Mouse (Mus musculus): ENCODE data around the gene Adgra3. TPM values are rescaled to one million over a fixed set of nuclear protein-coding genes. Genes with fewer than 3 reads are reported as not detected.

Adgra3 gene
- total and polyA plus RNA-seq, 3 experiments: not detected

GRCm38 (mm10) chr5:49980727-49981126 is 78.1 kb downstream of the Adgra3 start:
- Histone ChIP-seq H3K4me3 (ENCODE audit: control insufficient read depth in 1 of 2, insufficient read depth in 1 of 2, low read depth in 2 of 2, low read length in 2 of 2) (no peak overlapping the region), H3K27me3 (ENCODE audit: control insufficient read depth in 1 of 2, insufficient read depth in 2 of 2, low read length in 2 of 2) (no peaks in the 10 kb centered on the region), H3K9ac (ENCODE audit: control insufficient read depth, low read depth, low read length, poor library complexity, severe bottlenecking) (no peak overlapping the region), H3K9me3 (replicated peaks; ENCODE audit: insufficient read depth, low read length) (no peaks in the 10 kb centered on the region), H3K27ac (ENCODE audit: control insufficient read depth, low read depth, low read length) (no peak overlapping the region), H3K4me1 (ENCODE audit: control insufficient read depth in 1 of 2, insufficient read depth in 2 of 2, low read length in 2 of 2) (no peaks in the 10 kb centered on the region), H3K36me3 (ENCODE audit: control insufficient read depth in 1 of 2, insufficient read depth in 2 of 2, low read length in 2 of 2) (no peaks in the 10 kb centered on the region), H3K79me2 (ENCODE audit: control insufficient read depth, insufficient read depth, low read length, poor library complexity) (no peaks in the 10 kb centered on the region)
- peak; percentile 5 for DNase-seq (ENCODE audit: low read depth, low spot score)
- no peak for TF ChIP-seq POLR2A (IDR thresholded peaks at IDR 0.05; ENCODE audit: control insufficient read depth in 1 of 2, insufficient read depth in 1 of 2, low read depth in 1 of 2, low read length in 2 of 2, poor library complexity in 1 of 2)
- TF ChIP-seq EP300 (IDR thresholded peaks at IDR 0.05; ENCODE audit: low read depth in 1 of 2, low read length in 2 of 2): peak; percentile 17 to 26; a peak in 1 of 4 replicates
- no peak for TF ChIP-seq MAX (IDR thresholded peaks at IDR 0.05; ENCODE audit: low read length)
- no peak for TF ChIP-seq ZKSCAN1 (IDR thresholded peaks at IDR 0.05; ENCODE audit: low read depth, low read length)
- no peak for TF ChIP-seq POLR2AphosphoS5 (IDR thresholded peaks at IDR 0.05; ENCODE audit: borderline replicate concordance, low read depth, low read length)
- peak; percentile 54; the same call in 1 of the 2 replicates for TF ChIP-seq TCF12 (IDR thresholded peaks at IDR 0.05; ENCODE audit: low read depth, low read length)
- TF ChIP-seq NRF1 (IDR thresholded peaks at IDR 0.05; ENCODE audit: insufficient read depth, low read depth, low read length, poor library complexity, severe bottlenecking): no peak
- peak; percentile 18; the same call in 1 of the 2 replicates for TF ChIP-seq GATA1 (IDR thresholded peaks at IDR 0.05; ENCODE audit: low read depth, low read length)
- TF ChIP-seq MAFK (IDR thresholded peaks at IDR 0.05; ENCODE audit: borderline replicate concordance, low read depth, low read length): no peak
- TF ChIP-seq UBTF (IDR thresholded peaks at IDR 0.05; ENCODE audit: borderline replicate concordance, insufficient read depth, low read depth, low read length): no peak
- 0 out of 2 replicates have a peak, but pooled peaks have one; percentile 22 for TF ChIP-seq MEF2A (IDR thresholded peaks at IDR 0.05; ENCODE audit: extremely low read depth, insufficient replicate concordance, low read depth, low read length, poor library complexity, severe bottlenecking)

- TF ChIP-seq SMC3 (IDR thresholded peaks at IDR 0.05; ENCODE audit: low read depth, low read length) (no peak), BHLHE40 (IDR thresholded peaks at IDR 0.05; ENCODE audit: borderline replicate concordance, low read depth, low read length) (no peak), CHD2 (IDR thresholded peaks at IDR 0.05; ENCODE audit: low read length) (no peak)
- Histone ChIP-seq H3K9ac (ENCODE audit: control insufficient read depth, low read depth, low read length, poor library complexity, severe bottlenecking) (no peak overlapping the region), H3K27ac (ENCODE audit: control insufficient read depth, low read depth, low read length) (no peak overlapping the region), H3K9me3 (replicated peaks; ENCODE audit: insufficient read depth, low read length) (no peaks in the 10 kb centered on the region), H3K79me2 (ENCODE audit: control insufficient read depth, insufficient read depth, low read length, poor library complexity) (no peaks in the 10 kb centered on the region), H3K4me3 (ENCODE audit: control insufficient read depth in 1 of 2, insufficient read depth in 1 of 2, low read depth in 2 of 2, low read length in 2 of 2) (no peak overlapping the region), H3K36me3 (ENCODE audit: control insufficient read depth in 1 of 2, insufficient read depth in 2 of 2, low read length in 2 of 2) (no peaks in the 10 kb centered on the region), H3K4me1 (ENCODE audit: control insufficient read depth in 1 of 2, insufficient read depth in 2 of 2, low read length in 2 of 2) (no peaks in the 10 kb centered on the region), H3K27me3 (ENCODE audit: control insufficient read depth in 1 of 2, insufficient read depth in 2 of 2, low read length in 2 of 2) (no peaks in the 10 kb centered on the region)
- no peak for DNase-seq (ENCODE audit: low read depth, low spot score)
Observed at GRCm38 (mm10) chr5:49979246-49979645, 79.6 kb downstream of the Adgra3 start.

GRCm38 (mm10) chr5:49975971-49976370 is 82.8 kb downstream of the Adgra3 start:
- DNase-seq (ENCODE audit: low read depth, low spot score): peak; percentile 49
- TF ChIP-seq SMC3 (IDR thresholded peaks at IDR 0.05; ENCODE audit: low read depth, low read length) (peak; percentile 76), POLR2AphosphoS2 (IDR thresholded peaks at IDR 0.05; ENCODE audit: low read length) (no peak), MAFK (IDR thresholded peaks at IDR 0.05; ENCODE audit: borderline replicate concordance, low read depth, low read length) (no peak), MEF2A (IDR thresholded peaks at IDR 0.05; ENCODE audit: extremely low read depth, insufficient replicate concordance, low read depth, low read length, poor library complexity, severe bottlenecking) (no peak), ZC3H11A (IDR thresholded peaks at IDR 0.05; ENCODE audit: low read depth, low read length) (peak; percentile 81), CTCF (IDR thresholded peaks at IDR 0.05 in 2 of 3, conservative IDR thresholded peaks at IDR 0.05 in 1 of 3; ENCODE audit: control insufficient read depth in 1 of 3, insufficient read depth in 1 of 3, low read depth in 2 of 3, low read length in 3 of 3, poor library complexity in 1 of 3, severe bottlenecking in 1 of 3) (peak; percentile 29 to 74 (median 42)), RAD21 (IDR thresholded peaks at IDR 0.05; ENCODE audit: low read depth, low read length) (peak; percentile 83), HCFC1 (IDR thresholded peaks at IDR 0.05; ENCODE audit: low read depth, low read length) (no peak)

More at GRCm38 (mm10) chr5:49975971-49976370, 82.8 kb downstream of the Adgra3 start:
- H3K4me1 ChIP-seq (ENCODE audit: control insufficient read depth in 1 of 2, insufficient read depth in 2 of 2, low read length in 2 of 2): no peaks in the 10 kb centered on the region
- no peak overlapping the region for H3K27ac ChIP-seq (ENCODE audit: control insufficient read depth, low read depth, low read length)
- H3K4me3 ChIP-seq (ENCODE audit: control insufficient read depth in 1 of 2, insufficient read depth in 1 of 2, low read depth in 2 of 2, low read length in 2 of 2): no peak overlapping the region
- no peaks in the 10 kb centered on the region for H3K9me3 ChIP-seq (replicated peaks; ENCODE audit: insufficient read depth, low read length)
- H3K27me3 ChIP-seq (ENCODE audit: control insufficient read depth in 1 of 2, insufficient read depth in 2 of 2, low read length in 2 of 2): no peaks in the 10 kb centered on the region
- H3K36me3 ChIP-seq (ENCODE audit: control insufficient read depth in 1 of 2, insufficient read depth in 2 of 2, low read length in 2 of 2): no peaks in the 10 kb centered on the region
- no peaks in the 10 kb centered on the region for H3K79me2 ChIP-seq (ENCODE audit: control insufficient read depth, insufficient read depth, low read length, poor library complexity)
- no peak overlapping the region for H3K9ac ChIP-seq (ENCODE audit: control insufficient read depth, low read depth, low read length, poor library complexity, severe bottlenecking)

Measured in MEL (cell line).